Mouse (Mus musculus): ENCODE results near the gene Kcnn3. TPM values are rescaled to one million over a fixed set of nuclear protein-coding genes. Genes with fewer than 3 reads are reported as not detected.

The Kcnn3 gene
- polyA plus RNA-seq, 1 experiment from 2014 or later = 0.04 TPM

DNA sequence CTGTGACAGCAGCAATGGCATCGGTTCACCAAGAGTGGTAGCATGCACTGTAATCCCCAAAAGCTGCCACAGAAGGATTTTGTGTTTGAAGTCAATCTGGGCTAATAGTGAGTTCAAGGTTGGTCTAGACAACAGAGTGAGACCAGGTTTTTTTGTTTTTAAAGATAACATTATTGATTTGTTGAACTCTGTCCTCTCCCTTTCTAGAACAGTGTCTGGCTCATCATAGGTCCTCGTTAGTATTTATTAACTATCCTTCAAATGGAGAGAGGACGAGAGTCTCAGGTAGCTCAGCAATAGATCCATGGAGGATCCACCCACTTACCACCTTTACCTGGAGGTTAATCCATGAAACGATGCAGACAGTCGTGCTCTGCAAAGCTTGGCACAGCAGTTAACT is 137.1 kb downstream of the Kcnn3 start:
- no peak for TF ChIP-seq CTCF (IDR thresholded peaks at IDR 0.05)
- POLR2A ChIA-PET = no interaction called here
- H3K27me3 ChIP-seq = peaks cover 64% of the 10 kb centered on the region
- CTCF ChIA-PET = interaction anchor here (1.0 kb wide), 1 partner anchor 14 kb away, joined by 3 read pairs; no protein-coding TSS in a partner anchor
- in situ Hi-C loops (cut with MboI; ENCODE audit: low pct_unique_long_range_greater_than_20kb) = no loop called here
- DNase-seq (ENCODE audit: low read depth, low spot score) = no peak
- ATAC-seq = no peak

DNA sequence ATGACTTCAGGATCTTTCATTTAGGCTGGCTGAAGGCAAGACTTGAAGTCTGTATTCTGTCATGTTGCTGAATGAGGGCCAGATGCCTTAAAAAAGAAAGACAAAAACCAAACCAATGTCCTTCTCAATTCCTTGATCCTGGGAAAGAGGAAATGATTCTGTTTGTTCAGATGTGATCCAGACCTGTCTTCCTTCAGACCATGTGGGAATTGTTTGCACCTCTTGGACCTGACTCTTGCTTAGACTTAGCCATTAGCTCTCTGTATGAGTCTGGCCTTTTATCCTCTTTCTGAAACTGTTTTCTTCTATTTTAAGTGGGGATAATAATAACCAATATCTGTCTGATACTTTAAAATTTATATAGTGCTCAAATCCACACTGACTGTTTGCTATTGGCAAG is 138.5 kb downstream of the Kcnn3 start:
- CTCF ChIA-PET = interaction anchor here (3.3 kb wide), 1 partner anchor 12 kb away, joined by 12 read pairs; no protein-coding TSS in a partner anchor
- DNase-seq (ENCODE audit: low read depth, low spot score) (no peak), ATAC-seq (no peak)
- in situ Hi-C loops (cut with MboI; ENCODE audit: low pct_unique_long_range_greater_than_20kb) = no loop called here
- no peak for TF ChIP-seq CTCF (IDR thresholded peaks at IDR 0.05)
- POLR2A ChIA-PET = no interaction called here
- peaks cover 52% of the 10 kb centered on the region for H3K27me3 ChIP-seq

DNA sequence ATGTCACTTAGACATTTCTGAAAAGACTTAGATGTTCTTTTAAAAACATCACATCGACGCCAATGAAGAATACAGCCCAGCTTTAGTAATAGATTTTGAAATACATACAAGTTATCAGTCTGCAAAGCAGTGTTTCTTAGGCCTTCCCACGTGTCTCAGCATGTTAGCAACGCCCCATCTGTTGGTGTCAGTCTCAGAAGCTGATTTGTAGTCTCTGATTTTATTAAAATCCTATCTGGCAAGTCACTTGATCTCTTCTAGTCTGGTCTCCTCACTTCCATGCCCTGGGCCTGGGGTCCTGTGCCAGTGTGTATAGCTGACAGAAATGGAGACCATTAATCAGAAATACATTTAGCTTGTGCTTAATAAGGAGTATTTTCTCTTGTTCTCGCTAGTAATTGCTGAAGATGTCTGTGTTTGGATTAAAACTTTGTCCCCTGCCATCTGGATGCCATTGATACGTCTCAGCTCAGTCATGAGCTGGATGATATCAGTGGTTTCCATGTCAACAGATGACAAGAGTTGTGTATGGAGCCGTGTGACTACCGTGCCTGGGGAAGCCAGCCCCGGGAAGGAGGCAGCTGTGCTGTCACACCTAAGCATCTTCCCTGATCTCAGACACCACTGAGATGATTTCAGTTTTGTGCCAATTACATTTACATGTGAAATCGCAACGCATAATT is 140.1 kb downstream of the Kcnn3 start:
- CTCF ChIA-PET = interaction anchor here (1.1 to 3.3 kb wide), 2 partner anchors 11 to 12 kb away, joined by 3 to 12 read pairs; no protein-coding TSS in a partner anchor
- no peak for TF ChIP-seq CTCF (IDR thresholded peaks at IDR 0.05)
- no peak for DNase-seq (ENCODE audit: low read depth, low spot score)
- in situ Hi-C loops (cut with MboI; ENCODE audit: low pct_unique_long_range_greater_than_20kb) = no loop called here
- no peak for ATAC-seq
- H3K27me3 ChIP-seq = peaks cover 50% of the 10 kb centered on the region
- POLR2A ChIA-PET = no interaction called here

DNA sequence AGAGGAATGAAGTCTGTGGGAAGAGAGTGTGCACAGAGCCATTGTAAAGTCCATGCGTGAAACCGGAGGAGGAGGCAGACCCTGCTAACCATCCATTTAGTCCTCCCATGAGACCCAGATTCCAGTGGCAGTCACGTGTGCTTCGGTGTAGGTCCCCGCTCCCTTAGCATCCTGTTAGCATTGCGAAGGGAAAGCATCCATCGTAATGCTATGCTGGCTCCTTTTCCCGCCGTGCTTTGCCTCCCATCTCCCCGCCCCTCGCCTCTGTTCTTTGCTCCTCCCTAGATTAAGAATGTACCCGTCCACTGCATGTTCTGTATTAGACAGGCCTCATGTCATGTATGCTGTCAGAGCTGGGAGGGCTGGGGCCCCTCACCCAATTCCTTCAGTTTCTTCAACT is 144.8 kb downstream of the Kcnn3 start:
- ATAC-seq (no peak), DNase-seq (ENCODE audit: low read depth, low spot score) (no peak)
- in situ Hi-C loops (cut with MboI; ENCODE audit: low pct_unique_long_range_greater_than_20kb) = no loop called here
- ChIA-PET CTCF (no interaction called here), POLR2A (no interaction called here)
- H3K27me3 ChIP-seq = peaks cover 60% of the 10 kb centered on the region
- no peak for TF ChIP-seq CTCF (IDR thresholded peaks at IDR 0.05)

- ChIA-PET CTCF (no interaction called here), POLR2A (interaction anchor here (0.9 kb wide), 1 partner anchor 20 kb away, joined by 4 read pairs; no protein-coding TSS in a partner anchor)
- TF ChIP-seq CTCF (IDR thresholded peaks at IDR 0.05) = no peak
- DNase-seq (ENCODE audit: low read depth, low spot score) (no peak), ATAC-seq (no peak)
- in situ Hi-C loops (cut with MboI; ENCODE audit: low pct_unique_long_range_greater_than_20kb) = no loop called here
- H3K27me3 ChIP-seq = peaks cover 63% of the 10 kb centered on the region
Observed at GRCm38 (mm10) chr3:89667131-89667530, 147.2 kb downstream of the Kcnn3 start.

- ChIA-PET POLR2A (no interaction called here), CTCF (interaction anchor here (1.0 to 2.6 kb wide), 3 partner anchors 9 to 14 kb away, joined by 3 to 12 read pairs (median 3); no protein-coding TSS in a partner anchor)
- in situ Hi-C loops (cut with MboI; ENCODE audit: low pct_unique_long_range_greater_than_20kb) = no loop called here
- peaks cover 78% of the 10 kb centered on the region for H3K27me3 ChIP-seq
- ATAC-seq (no peak), DNase-seq (ENCODE audit: low read depth, low spot score) (no peak)
- TF ChIP-seq CTCF (IDR thresholded peaks at IDR 0.05) = no peak
Observed at GRCm38 (mm10) chr3:89671334-89671733, 151.4 kb downstream of the Kcnn3 start.

DNA sequence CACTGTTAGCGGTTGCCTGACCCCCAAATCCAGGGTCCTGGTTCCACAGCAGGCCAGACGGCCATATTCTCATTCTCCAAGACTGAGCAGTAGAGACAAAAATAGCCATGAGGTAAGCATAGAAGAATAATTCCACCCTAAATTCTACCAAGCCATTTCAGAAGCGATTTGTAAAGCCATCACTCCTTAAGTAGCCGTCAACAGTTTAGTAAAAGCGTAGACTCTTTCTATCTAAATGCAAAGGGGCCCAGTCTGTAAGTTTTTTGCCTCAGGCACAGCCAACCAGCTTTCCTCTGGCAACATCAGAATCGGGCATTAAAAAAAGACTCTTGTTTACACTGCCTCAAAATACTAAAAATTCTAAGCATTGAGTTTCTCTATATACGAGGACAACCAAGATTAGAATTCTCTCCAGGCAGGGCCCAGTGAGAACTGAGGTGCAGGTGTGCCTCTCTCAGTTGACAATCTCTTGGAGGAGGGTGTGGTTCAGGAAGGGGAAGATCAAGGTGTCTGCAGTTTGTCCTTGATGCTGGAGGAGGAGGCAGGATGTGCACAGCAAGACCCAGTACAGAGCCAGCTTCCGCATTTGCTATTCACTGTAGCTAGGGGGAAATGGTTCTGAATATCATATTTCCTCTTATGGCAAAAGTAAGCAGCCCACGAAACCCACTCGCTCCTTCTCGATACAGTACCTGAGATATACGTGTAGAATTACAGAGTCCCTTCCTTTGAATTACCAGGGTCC is 152.8 kb downstream of the Kcnn3 start:
- in situ Hi-C loops (cut with MboI; ENCODE audit: low pct_unique_long_range_greater_than_20kb) = no loop called here

GRCm38 (mm10) chr3:89677617-89678016 is 157.7 kb downstream of the Kcnn3 start:
- ATAC-seq (no peak), DNase-seq (ENCODE audit: low read depth, low spot score) (no peak)
- CTCF ChIA-PET = no interaction called here
- in situ Hi-C loops (cut with MboI; ENCODE audit: low pct_unique_long_range_greater_than_20kb) = no loop called here
- POLR2A ChIA-PET = interaction anchor here (0.5 kb wide), 1 partner anchor 17 kb away, joined by 3 read pairs; no protein-coding TSS in a partner anchor
- H3K27me3 ChIP-seq = peaks cover 81% of the 10 kb centered on the region
- TF ChIP-seq CTCF (IDR thresholded peaks at IDR 0.05) = no peak

More for the DNA sequence above, 152.8 kb downstream of the Kcnn3 start:
- no peak for DNase-seq (ENCODE audit: low read depth, low spot score)
- no peak for TF ChIP-seq CTCF (IDR thresholded peaks at IDR 0.05)
- ChIA-PET POLR2A (interaction anchor here (1.0 kb wide), 1 partner anchor 11 kb away, joined by 3 read pairs; no protein-coding TSS in a partner anchor), CTCF (no interaction called here)
- ATAC-seq = no peak
- H3K27me3 ChIP-seq = peaks cover 74% of the 10 kb centered on the region

- DNase-seq (ENCODE audit: low read depth, low spot score) = no peak
- ChIA-PET CTCF (no interaction called here), POLR2A (no interaction called here)
- peaks cover 73% of the 10 kb centered on the region for H3K27me3 ChIP-seq
- in situ Hi-C loops (cut with MboI; ENCODE audit: low pct_unique_long_range_greater_than_20kb) = loop anchor here (5.0 kb wide), 1 partner anchor 169 kb away; no protein-coding TSS in a partner anchor
- no peak for TF ChIP-seq CTCF (IDR thresholded peaks at IDR 0.05)
- no peak for ATAC-seq
Observed at GRCm38 (mm10) chr3:89686031-89686430, 166.1 kb downstream of the Kcnn3 start.

DNA sequence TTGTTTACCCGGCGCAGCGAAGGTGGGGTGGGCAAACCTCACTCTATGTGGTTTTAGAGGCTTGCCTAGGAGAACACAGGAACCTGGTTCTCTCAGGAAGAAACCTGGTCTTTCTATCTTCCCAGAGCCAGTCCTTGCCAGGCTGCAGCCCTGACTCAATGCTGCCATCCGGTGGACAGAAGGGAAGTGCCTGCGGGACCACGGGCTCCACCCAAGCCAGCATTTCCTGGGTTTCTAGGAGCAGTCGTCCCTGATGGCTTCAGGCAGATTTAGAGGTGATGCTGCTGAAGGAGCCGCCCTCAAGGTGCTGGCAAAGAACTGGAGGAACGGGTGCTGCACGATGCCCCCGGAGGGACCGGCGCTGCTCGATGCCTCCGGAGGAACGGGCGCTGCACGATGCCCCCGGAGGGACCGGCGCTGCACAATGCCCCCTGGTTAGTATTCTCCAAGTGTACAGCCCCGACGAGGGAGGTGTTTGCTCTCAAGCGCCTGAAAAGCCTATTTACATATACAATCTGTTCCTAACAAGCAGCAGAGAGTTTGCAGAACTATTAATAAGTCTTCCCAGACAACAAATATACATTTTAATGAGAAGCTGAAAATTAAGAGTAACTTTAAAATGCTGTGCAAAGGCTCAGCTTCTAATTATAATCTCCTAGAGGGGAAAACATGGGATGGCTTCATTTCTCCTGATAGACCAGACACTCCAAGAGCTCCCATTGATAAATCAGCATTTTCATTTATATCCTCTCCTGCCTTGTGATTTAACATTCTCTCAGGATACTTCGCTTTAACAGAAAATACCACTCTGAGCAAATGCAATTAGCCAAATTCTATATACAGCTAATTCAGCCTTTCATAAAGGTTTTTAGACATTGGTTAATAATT is 169.0 kb downstream of the Kcnn3 start:
- TF ChIP-seq CTCF (IDR thresholded peaks at IDR 0.05) = peak; percentile 99
- in situ Hi-C loops (cut with MboI; ENCODE audit: low pct_unique_long_range_greater_than_20kb) = loop anchor here (5.0 kb wide), 1 partner anchor 172 kb away; no protein-coding TSS in a partner anchor
- peaks cover 59% of the 10 kb centered on the region for H3K27me3 ChIP-seq
- DNase-seq (ENCODE audit: low read depth, low spot score) (peak; percentile 35), ATAC-seq (peak; percentile 72)
- ChIA-PET CTCF (interaction anchor here (0.7 to 3.0 kb wide), 10 partner anchors 9 to 232 kb away, joined by 3 to 29 read pairs (median 4); no protein-coding TSS in a partner anchor), POLR2A (no interaction called here)
